Mouse (Mus musculus) kidney, embryonic 14.5 days (tissue): ENCODE measurements at regions not wholly inside any gene's neighbourhood (a gene's known extent, or its start where the extent isn't known, plus 50 kb on each side); places are given as distances from the start of the nearest gene placed in this dataset.
"Not testable (repeated sequence)": the region's sequence is repeated elsewhere in the genome, so short reads cannot be mapped to it uniquely, and the experiment has no call there.

Source experiments
- ATAC-seq: fragments of 200-750 bp; cut with Nextera tagmentation; 2 replicates; pipeline ENCODE4 v1.8.0; 2017; ENCODE audit warnings: moderate number of reproducible peaks, mild to moderate bottlenecking, moderate TSS enrichment, moderate library complexity; ENCODE audit not compliant: low FRiP score, low TSS enrichment
- H3K27ac ChIP-seq: fragments of 300-500 bp; sonication (generic); 2 replicates; pipeline ENCODE4 v1.5.1; 2014; ENCODE audit warnings: low read depth, mild to moderate bottlenecking, low read length, moderate library complexity, mixed read lengths
- H3K27me3 ChIP-seq: fragments of 300-500 bp; sonication (generic); 2 replicates; pipeline ENCODE4 v1.6.1; 2014; ENCODE audit warnings: mild to moderate bottlenecking, low read length; ENCODE audit not compliant: control insufficient read depth, insufficient read depth
- H3K36me3 ChIP-seq: fragments of 300-500 bp; sonication (generic); 2 replicates; pipeline ENCODE4 v1.6.1; 2014; ENCODE audit warnings: low read length, mixed read lengths; ENCODE audit not compliant: control insufficient read depth, insufficient read depth
- H3K4me1 ChIP-seq: fragments of 300-500 bp; sonication (generic); 2 replicates; pipeline ENCODE4 v1.6.1; 2014; ENCODE audit warnings: low read length, mixed read lengths; ENCODE audit not compliant: control insufficient read depth, insufficient read depth
- H3K4me2 ChIP-seq: fragments of 300-500 bp; sonication (generic); replicated peaks from 2 replicates; pipeline ENCODE4 v1.6.1; 2014; ENCODE audit warnings: low read depth, mild to moderate bottlenecking, low read length
- H3K4me3 ChIP-seq: fragments of 300-500 bp; sonication (generic); 2 replicates; pipeline ENCODE4 v1.5.1; 2014; ENCODE audit warnings: mild to moderate bottlenecking, low read length
- H3K9ac ChIP-seq: fragments of 300-500 bp; sonication (generic); 2 replicates; pipeline ENCODE4 v1.6.1; 2014; ENCODE audit warnings: low read depth, mild to moderate bottlenecking, low read length, moderate library complexity
- H3K9me3 ChIP-seq: fragments of 300-500 bp; sonication (generic); 2 replicates; pipeline ENCODE4 v1.6.1; 2016; ENCODE audit warnings: low read length; ENCODE audit not compliant: control insufficient read depth
- WGBS: fragments of 180-500 bp; shearing (Covaris S2); extraction: QIAGEN DNeasy Blood & Tissue Kit; methylation state at CpG from one replicate; pipeline ENCODE4 v1.1.7; 2014; 5-methylcytosine and 5-hydroxymethylcytosine counted together

DNA sequence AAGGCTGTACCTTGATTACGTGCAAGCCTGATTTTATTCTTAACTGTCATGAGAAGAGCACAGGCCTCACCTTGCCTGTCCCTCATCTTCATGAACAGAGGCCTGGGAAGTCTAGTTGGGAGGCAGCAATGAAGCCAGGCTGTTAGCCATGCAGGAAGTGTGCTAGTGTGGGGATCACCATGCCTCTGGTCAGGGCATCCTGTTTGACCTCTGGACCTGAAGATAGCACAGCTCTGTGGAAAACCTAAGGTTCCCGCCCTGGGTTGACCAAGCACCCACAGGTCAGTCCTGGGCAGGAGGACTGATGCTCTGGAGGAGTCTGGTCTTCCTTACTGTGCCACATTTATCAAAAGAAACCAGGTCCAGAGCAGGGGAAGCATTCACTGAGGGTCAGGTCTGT, 157.6 kb downstream of the Gm906 start:
- H3K36me3 ChIP-seq: no peaks in the 10 kb centered on the region
- WGBS: 83% methylated on average over 2 of the region's 2 CpGs

DNA sequence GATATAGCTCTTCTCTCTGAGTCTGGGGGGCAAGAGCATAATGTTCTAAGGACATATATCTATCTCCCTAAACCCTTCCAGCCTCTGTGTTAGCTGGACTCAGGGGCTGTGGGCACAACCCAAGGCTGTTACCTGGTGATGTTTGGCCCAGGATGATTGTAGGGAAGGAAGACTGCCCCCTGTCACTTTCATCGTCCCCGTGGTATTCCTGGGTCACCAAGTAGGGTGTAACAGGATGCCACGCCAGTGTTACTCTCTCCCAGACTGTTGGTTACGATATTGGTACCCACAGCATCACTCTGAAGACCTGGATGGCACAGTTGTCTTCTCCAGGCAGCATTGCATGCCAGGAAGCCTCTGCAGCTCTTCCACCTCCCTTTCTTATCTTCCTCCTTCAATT, 185.3 kb downstream of the Gm906 start:
- H3K9me3 ChIP-seq: no peaks in the 10 kb centered on the region
- H3K4me3 ChIP-seq: no peak overlapping the region
- no peaks in the 10 kb centered on the region for H3K27me3 ChIP-seq
- H3K9ac ChIP-seq: no peak overlapping the region
- no peak for ATAC-seq
- no peaks in the 10 kb centered on the region for H3K4me1 ChIP-seq
- no peak overlapping the region for H3K4me2 ChIP-seq
- H3K27ac ChIP-seq: no peak overlapping the region
- 79% methylated on average over 4 of the region's 4 CpGs for WGBS
- H3K36me3 ChIP-seq: no peaks in the 10 kb centered on the region

More for the DNA sequence above, 157.6 kb downstream of the Gm906 start:
- Histone ChIP-seq H3K9me3 (no peaks in the 10 kb centered on the region), H3K4me2 (no peak overlapping the region), H3K9ac (no peak overlapping the region), H3K4me3 (no peak overlapping the region), H3K27me3 (no peaks in the 10 kb centered on the region), H3K27ac (no peak overlapping the region), H3K4me1 (no peaks in the 10 kb centered on the region)
- no peak for ATAC-seq

DNA sequence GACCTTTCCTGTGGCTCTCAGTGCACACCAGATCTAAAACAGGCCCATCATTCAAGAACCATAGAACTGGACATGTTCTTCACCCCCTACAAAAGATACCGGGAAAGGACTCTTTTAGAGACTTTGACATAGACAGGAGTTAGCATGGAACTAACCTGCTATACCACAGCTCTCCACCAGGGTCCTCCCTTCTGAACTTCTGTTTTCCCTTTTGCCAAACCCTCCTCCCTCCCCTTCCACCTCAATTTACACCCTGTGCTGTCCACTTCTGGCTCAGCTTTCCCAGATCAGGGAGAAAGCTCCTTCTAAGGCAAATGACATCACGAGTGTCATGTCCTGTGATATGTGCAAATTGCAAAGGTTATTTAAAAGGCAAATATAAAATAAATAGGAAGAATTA, 185.7 kb downstream of the Gm906 start:
- not testable (repeated sequence) for H3K9ac ChIP-seq, H3K36me3 ChIP-seq, H3K4me3 ChIP-seq, H3K9me3 ChIP-seq, ATAC-seq, H3K27ac ChIP-seq, H3K4me2 ChIP-seq, H3K4me1 ChIP-seq, H3K27me3 ChIP-seq
- 46% methylated on average over 2 of the region's 2 CpGs for WGBS

DNA sequence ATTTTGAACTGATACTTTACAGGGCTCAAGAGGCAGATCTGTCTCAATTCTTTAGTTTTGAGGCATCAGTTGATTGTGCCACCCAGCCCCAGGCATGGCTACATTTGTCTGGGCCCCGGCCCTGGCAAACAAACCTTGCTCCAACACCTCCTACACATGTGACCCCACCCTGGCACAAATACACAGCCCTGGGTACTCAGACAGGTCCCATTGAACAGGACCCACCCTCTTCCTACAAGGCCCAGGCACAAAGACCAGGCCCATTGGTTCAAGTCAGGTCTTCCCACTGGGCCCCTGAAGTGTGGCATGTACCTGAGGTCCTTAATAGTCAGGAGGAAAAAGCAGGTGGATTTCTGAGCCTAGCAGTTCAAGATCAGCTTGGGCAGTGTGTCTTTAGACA, 190.4 kb downstream of the Gm906 start:
- H3K27ac ChIP-seq, H3K9ac ChIP-seq: not testable (repeated sequence)

DNA sequence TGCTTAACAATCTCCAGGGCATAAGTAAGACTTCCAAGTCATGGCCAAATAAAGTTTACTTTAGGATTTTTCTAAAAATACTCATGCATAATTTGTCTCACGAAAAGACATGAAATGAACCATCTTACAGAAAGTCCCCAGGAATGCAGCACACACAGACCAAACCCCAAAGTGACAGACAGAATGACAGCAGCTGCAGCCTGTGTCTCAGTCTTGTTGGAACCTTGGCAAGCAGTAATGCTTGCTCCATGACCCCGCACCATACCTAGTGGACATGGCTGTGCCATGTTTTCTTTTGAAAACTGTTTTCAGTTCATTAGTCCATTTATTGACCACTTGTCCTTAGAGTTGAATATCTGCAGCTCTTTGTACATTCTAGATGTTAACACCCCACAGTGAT, 191.1 kb downstream of the Gm906 start:
- H3K4me3 ChIP-seq, H3K9me3 ChIP-seq: not testable (repeated sequence)
- 85% methylated on average over 2 of the region's 2 CpGs for WGBS

More for the DNA sequence above, 190.4 kb downstream of the Gm906 start:
- H3K36me3 ChIP-seq, H3K4me1 ChIP-seq, ATAC-seq, H3K4me2 ChIP-seq, H3K4me3 ChIP-seq, H3K27me3 ChIP-seq, H3K9me3 ChIP-seq: not testable (repeated sequence)
- 89% methylated on average over 1 of the region's 1 CpGs for WGBS

DNA sequence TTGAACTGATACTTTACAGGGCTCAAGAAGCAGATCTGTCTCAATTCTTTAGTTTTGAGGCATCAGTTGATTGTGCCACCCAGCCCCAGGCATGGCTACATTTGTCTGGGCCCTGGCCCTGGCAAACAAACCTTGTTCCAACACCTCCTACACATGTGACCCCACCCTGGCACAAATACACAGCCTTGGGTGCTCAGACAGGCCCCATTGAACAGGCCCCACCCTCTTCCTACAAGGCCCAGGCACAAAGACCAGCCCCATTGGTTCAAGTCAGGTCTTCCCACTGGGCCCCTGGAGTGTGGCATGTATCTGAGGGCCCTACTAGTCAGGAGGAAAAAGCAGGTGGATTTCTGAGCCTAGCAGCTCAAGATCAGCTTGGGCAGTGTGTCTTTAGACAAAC, 198.4 kb downstream of the Gm906 start:
- H3K9ac ChIP-seq, H3K36me3 ChIP-seq, H3K4me2 ChIP-seq, H3K4me1 ChIP-seq, ATAC-seq, H3K27ac ChIP-seq, H3K9me3 ChIP-seq, H3K4me3 ChIP-seq, H3K27me3 ChIP-seq: not testable (repeated sequence)

More for the DNA sequence above, 191.1 kb downstream of the Gm906 start:
- not testable (repeated sequence) for H3K27ac ChIP-seq, H3K4me1 ChIP-seq, H3K4me2 ChIP-seq, H3K36me3 ChIP-seq, H3K9ac ChIP-seq, H3K27me3 ChIP-seq, ATAC-seq

DNA sequence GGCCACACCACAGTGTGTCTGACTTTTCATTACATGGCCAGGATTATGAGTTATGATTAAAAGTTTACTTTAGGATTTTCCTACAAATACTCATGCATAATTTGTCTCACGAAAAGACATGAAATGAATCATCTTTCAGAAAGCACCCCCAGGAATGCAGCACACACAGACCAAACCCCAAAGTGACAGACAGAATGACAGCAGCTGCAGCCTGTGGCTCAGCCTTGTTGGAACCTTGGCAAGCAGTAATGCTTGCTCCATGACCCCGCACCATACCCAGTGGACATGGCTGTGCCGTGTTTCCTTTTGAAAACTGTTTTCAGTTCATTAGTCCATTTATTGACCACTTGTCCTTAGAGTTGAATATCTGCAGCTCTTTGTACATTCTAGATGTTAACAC, 199.0 kb downstream of the Gm906 start:
- ATAC-seq: not testable (repeated sequence)
- 91% methylated on average over 3 of the region's 3 CpGs for WGBS

DNA sequence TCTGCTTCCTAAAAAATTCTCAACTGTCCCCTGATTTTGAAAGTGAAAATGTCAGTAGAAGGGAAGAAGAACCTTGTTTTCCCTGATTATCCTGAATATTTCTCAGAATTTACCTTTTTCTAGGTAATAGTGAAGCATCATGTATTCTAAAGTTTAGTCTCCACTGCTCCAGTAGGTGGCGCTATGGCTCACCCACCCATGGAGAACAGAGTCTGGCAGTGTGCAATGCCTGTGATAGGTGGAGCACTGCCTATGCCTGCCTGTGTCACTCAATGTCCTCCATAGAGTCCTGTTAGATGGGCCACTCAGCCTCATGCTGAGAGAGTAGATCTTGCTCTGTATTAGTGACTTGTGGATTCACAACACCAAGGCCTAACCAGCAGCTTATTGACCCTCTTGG, 218.4 kb downstream of the Gm906 start:
- no peaks in the 10 kb centered on the region for H3K27me3 ChIP-seq
- no peak overlapping the region for H3K4me3 ChIP-seq
- no peak overlapping the region for H3K9ac ChIP-seq
- 21% methylated on average over 1 of the region's 1 CpGs for WGBS
- no peaks in the 10 kb centered on the region for H3K4me1 ChIP-seq
- H3K4me2 ChIP-seq: no peak overlapping the region
- no peak overlapping the region for H3K27ac ChIP-seq
- no peaks in the 10 kb centered on the region for H3K9me3 ChIP-seq
- no peaks in the 10 kb centered on the region for H3K36me3 ChIP-seq
- ATAC-seq: no peak

More for the DNA sequence above, 199.0 kb downstream of the Gm906 start:
- not testable (repeated sequence) for H3K27ac ChIP-seq, H3K9me3 ChIP-seq, H3K9ac ChIP-seq, H3K4me3 ChIP-seq, H3K27me3 ChIP-seq, H3K4me2 ChIP-seq, H3K36me3 ChIP-seq, H3K4me1 ChIP-seq

DNA sequence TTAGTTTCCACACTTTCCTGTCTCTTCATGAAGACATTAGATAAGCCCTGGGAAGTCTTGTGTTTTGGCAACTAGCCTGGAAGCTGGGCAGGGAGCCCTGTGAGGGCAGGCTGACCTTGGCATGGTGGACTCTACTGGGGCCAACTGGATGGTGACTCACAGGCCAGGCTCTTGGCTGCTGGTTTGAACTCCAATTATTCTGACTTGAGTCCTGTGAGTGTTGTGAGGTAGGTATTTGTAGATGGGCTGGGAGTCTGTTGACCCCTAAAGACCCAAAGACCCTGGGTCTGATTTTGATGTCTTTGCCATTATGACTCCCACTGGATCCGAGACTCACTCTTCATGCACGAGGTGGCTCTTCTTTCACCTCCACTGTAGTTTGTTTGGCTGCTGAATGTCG, 208.9 kb upstream of the Gm30302 start:
- not testable (repeated sequence) for H3K4me2 ChIP-seq, H3K4me1 ChIP-seq, H3K9ac ChIP-seq, H3K27ac ChIP-seq, H3K36me3 ChIP-seq, H3K9me3 ChIP-seq, ATAC-seq, H3K27me3 ChIP-seq, H3K4me3 ChIP-seq
- 94% methylated on average over 2 of the region's 3 CpGs for WGBS

DNA sequence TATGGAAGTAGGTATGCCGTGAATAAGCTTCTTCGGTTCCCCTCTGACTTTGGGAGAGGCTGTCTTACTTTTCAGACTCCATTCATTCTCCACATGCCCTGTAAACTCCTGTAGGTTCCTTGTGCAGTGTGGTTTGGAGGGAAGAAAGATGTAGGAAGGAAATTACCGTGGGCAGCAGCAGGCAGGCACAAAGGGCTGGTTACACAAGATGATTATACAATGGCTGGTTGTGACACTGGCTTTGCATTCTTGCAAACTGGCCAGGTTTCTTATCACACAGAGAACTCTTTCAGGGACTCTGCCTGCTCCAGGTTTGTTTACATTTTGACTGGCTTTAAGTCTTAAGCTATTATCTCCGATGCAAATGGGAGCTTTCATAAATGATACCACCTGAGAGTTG, 167.3 kb upstream of the Gm30302 start:
- not testable (repeated sequence) for H3K9ac ChIP-seq, ATAC-seq, H3K36me3 ChIP-seq, H3K4me1 ChIP-seq, H3K9me3 ChIP-seq, H3K4me2 ChIP-seq, H3K4me3 ChIP-seq, H3K27me3 ChIP-seq, H3K27ac ChIP-seq
- WGBS: 74% methylated on average over 3 of the region's 4 CpGs
